Mouse (Mus musculus) midbrain, embryonic 15.5 days (tissue): ENCODE results near the gene Scgb1b27. TPM values are rescaled to one million over a fixed set of nuclear protein-coding genes. Genes with fewer than 3 reads are reported as not detected.
"Not testable (repeated sequence)": the region's sequence is repeated elsewhere in the genome, so short reads cannot be mapped to it uniquely, and the experiment has no call there.

Experiments
- ATAC-seq: fragments of 200-750 bp; cut with Nextera tagmentation; replicated peaks from 2 replicates; pipeline ENCODE4 v1.8.0; 2017; ENCODE audit warnings: moderate TSS enrichment
- H3K27ac ChIP-seq: fragments of 300-500 bp; sonication (generic); 2 replicates; pipeline ENCODE4 v1.5.1; 2015; ENCODE audit warnings: mild to moderate bottlenecking, inconsistent platforms
- H3K27me3 ChIP-seq: fragments of 300-500 bp; sonication (generic); replicated peaks from 2 replicates; pipeline ENCODE4 v1.6.1; 2015; ENCODE audit warnings: inconsistent platforms
- H3K36me3 ChIP-seq: fragments of 300-500 bp; sonication (generic); replicated peaks from 2 replicates; pipeline ENCODE4 v1.6.1; 2015; ENCODE audit warnings: inconsistent platforms
- H3K4me1 ChIP-seq: fragments of 300-500 bp; sonication (generic); 2 replicates; pipeline ENCODE4 v1.6.1; 2015; ENCODE audit warnings: inconsistent platforms
- H3K4me2 ChIP-seq: fragments of 300-500 bp; sonication (generic); 2 replicates; pipeline ENCODE4 v1.6.1; 2015; ENCODE audit warnings: inconsistent platforms, mild to moderate bottlenecking, moderate library complexity
- H3K4me3 ChIP-seq: fragments of 300-500 bp; sonication (generic); 2 replicates; pipeline ENCODE4 v1.5.1; 2015; ENCODE audit warnings: mild to moderate bottlenecking, inconsistent platforms
- H3K9ac ChIP-seq: fragments of 300-500 bp; sonication (generic); 2 replicates; pipeline ENCODE4 v1.6.1; 2015; ENCODE audit warnings: mild to moderate bottlenecking, inconsistent platforms
- H3K9me3 ChIP-seq: fragments of 300-500 bp; sonication (generic); 2 replicates; pipeline ENCODE4 v1.6.1; 2016; ENCODE audit warnings: inconsistent platforms
- WGBS: fragments of 180-500 bp; shearing (Covaris S2); methylation state at CpG from one replicate; pipeline ENCODE4 v1.1.7; 2015; ENCODE audit warnings: mixed read lengths; 5-methylcytosine and 5-hydroxymethylcytosine counted together
- polyA plus RNA-seq: library from polyadenylated mRNA; unstranded; fragments of >200 nt; fragmentation: Nextera tagmentation; extraction: Ambion mirVana; gene quantifications from 2 replicates; pipeline ENCODE4 v1.2.1, GENCODE M21; 2015

The Scgb1b27 gene
- polyA plus RNA-seq = not detected in 2 replicates

DNA sequence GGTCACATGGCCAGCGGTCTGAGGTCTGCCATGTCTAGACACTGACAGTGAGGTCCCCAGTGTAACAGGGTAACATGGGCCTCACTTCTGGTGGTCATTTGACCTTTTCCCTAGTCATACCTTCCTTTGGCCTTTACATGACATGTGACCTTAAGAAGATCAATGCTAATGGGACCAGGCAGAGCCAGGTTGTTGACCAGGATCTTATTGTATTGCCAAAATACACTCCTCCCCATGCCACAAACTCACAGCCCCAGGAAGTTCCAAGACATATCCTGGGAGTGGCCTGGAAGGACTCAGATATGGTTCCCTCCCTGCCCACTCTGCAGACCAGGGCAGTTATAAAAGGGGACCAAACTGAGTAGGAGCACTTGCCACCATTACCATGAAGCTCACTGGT lies at the start of gene Scgb1b27:
Gene Scgb1b27 (plus strand): TSS at position 301 of the 400 bp plus-strand sequence.
- not testable (repeated sequence) for ATAC-seq, H3K27me3 ChIP-seq, H3K27ac ChIP-seq, H3K9ac ChIP-seq, H3K36me3 ChIP-seq, H3K4me2 ChIP-seq, H3K4me1 ChIP-seq, H3K4me3 ChIP-seq
- WGBS = 86% methylated on average over 1 of the region's 1 CpGs
- H3K9me3 ChIP-seq = peaks cover 12% of the 10 kb centered on the region

DNA sequence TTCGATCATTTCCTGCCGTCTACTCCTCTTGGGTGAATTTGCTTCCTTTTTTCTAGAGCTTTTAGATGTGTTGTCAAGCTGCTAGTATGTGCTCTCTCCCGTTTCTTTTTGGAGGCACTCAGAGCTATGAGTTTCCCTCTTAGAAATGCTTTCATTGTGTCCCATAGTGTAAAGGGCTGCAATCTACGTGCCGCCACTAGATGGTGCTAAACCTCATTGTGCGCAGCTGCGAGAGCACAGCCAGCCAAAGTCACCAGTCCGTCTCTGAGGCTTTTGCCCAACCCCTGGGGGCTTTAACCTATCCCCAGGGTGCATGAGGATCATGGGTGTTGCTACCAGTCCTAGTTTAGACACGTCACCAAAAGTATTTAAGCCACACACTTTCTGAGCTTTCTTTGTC lies 39.0 kb upstream of the Scgb1b27 start:
- not testable (repeated sequence) for ATAC-seq

DNA sequence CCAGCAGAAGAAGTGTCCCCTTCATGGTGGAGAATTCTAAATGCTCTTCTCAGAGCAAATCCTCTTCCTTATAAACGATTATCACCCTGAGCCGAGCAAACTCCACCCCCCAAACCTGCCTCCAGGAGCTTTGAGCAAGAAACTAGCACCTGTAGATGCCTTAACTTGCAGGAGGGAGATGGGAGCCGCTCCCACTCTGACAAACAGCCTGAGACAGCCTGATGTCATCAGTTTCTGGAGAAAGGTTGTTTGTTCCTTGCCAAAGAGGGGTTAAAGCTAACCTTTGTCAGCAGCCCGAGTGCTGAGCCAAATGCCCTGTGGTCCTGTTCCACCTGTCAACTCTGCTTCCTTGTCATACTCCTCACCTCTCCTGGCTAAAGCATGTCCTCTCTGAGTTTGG lies 7.4 kb upstream of the Scgb1b27 start, which contains the start of gene Scgb2b27:
Gene Scgb2b27 (minus strand): TSS at position 101 of the 400 bp plus-strand sequence.
- no peak within 1 kb of the TSS for H3K4me2 ChIP-seq
- H3K4me3 ChIP-seq = no peak within 1 kb of the TSS
- H3K36me3 ChIP-seq = no peaks in the 10 kb centered on the region
- H3K27ac ChIP-seq = no peak within 1 kb of the TSS
- H3K9ac ChIP-seq = no peak within 1 kb of the TSS
- no peaks in the 10 kb centered on the region for H3K27me3 ChIP-seq
- H3K9me3 ChIP-seq = 0 out of 2 replicates have a peak, but pooled peaks cover 18% of the 10 kb centered on the region
- WGBS = 68% methylated on average over 4 of the region's 4 CpGs
- no peak for ATAC-seq
- H3K4me1 ChIP-seq = no peaks in the 10 kb centered on the region

More for the DNA sequence above, 39.0 kb upstream of the Scgb1b27 start:
- H3K27ac ChIP-seq, H3K9ac ChIP-seq, H3K4me1 ChIP-seq, H3K27me3 ChIP-seq, H3K36me3 ChIP-seq, H3K4me2 ChIP-seq, H3K4me3 ChIP-seq: not testable (repeated sequence)
- WGBS = 34% methylated on average over 8 of the region's 9 CpGs
- peaks cover 11% of the 10 kb centered on the region for H3K9me3 ChIP-seq

DNA sequence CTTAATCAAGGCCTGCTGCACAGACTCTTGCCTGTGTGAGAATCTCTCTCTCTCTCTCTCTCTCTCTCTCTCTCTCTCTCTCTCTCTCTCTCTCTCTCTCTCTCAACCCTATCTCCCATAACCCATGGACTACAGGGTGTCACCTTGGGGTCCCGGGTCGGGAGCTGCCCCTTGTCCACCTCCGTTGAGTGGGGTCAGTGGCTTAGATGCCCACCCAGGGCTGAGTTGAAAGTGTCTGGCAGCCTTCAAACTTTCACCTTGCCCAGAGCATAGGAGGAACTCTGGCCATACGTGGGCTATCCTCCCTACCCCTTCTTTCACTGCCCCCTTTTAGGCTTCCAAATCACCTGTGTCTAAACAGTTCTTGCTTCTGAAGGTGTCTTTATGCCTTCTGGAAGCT lies 4.4 kb downstream of the Scgb1b27 start:
- no peak for ATAC-seq
- H3K4me1 ChIP-seq = no peaks in the 10 kb centered on the region
- H3K36me3 ChIP-seq = no peaks in the 10 kb centered on the region
- WGBS = 87% methylated on average over 4 of the region's 4 CpGs
- H3K27ac ChIP-seq = no peak overlapping the region
- no peak overlapping the region for H3K9ac ChIP-seq
- peaks cover 8% of the 10 kb centered on the region; the same call in 1 of the 2 replicates for H3K9me3 ChIP-seq
- H3K27me3 ChIP-seq = no peaks in the 10 kb centered on the region
- H3K4me3 ChIP-seq = no peak overlapping the region
- no peak overlapping the region for H3K4me2 ChIP-seq

DNA sequence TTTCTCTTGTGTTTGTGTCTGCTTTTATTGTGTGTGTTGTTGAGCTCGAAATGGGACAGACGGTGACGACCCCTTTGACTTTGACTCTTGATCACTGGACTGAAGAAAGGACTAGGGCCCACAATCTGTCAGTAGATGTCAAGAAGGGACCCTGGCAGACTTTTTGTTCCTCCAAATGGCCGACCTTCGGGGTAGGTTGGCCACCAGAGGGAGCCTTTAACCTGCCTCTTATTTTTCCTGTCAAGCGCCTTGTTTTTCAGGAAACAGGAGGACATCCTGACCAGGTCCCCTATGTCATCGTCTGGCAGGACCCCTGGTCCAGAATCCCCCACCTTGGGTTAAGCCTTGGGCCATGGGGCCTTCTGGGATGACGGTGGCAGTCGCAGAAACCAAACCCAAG lies 5.9 kb downstream of the Scgb1b27 start:
- not testable (repeated sequence) for ATAC-seq

DNA sequence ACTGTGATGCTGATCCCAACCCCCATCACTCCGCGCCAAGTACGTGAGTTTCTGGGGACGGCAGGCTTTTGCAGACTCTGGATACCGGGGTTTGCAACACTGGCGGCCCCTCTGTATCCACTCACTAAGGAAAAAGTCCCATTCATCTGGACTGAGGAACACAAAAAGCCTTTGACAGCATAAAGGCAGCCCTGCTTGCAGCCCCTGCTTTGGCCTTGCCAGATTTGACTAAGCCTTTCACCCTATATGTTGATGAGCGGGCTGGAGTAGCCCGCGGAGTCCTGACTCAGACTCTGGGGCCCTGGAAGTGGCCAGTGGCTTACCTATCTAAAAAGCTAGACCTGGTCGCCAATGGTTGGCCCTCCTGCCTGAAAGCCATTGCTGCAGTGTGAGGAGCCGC lies 8.7 kb downstream of the Scgb1b27 start:
- Histone ChIP-seq H3K27ac (no peak overlapping the region), H3K36me3 (no peaks in the 10 kb centered on the region), H3K4me1 (no peaks in the 10 kb centered on the region), H3K27me3 (no peaks in the 10 kb centered on the region), H3K9me3 (peaks cover 6% of the 10 kb centered on the region; the same call in 1 of the 2 replicates), H3K4me2 (no peak overlapping the region), H3K4me3 (no peak overlapping the region), H3K9ac (no peak overlapping the region)
- 93% methylated on average over 11 of the region's 11 CpGs for WGBS
- no peak for ATAC-seq

More for the DNA sequence above, 5.9 kb downstream of the Scgb1b27 start:
- not testable (repeated sequence) for H3K27me3 ChIP-seq, H3K36me3 ChIP-seq, H3K9me3 ChIP-seq, H3K27ac ChIP-seq, H3K4me3 ChIP-seq, H3K4me1 ChIP-seq, H3K9ac ChIP-seq, H3K4me2 ChIP-seq
- 92% methylated on average over 9 of the region's 9 CpGs for WGBS

DNA sequence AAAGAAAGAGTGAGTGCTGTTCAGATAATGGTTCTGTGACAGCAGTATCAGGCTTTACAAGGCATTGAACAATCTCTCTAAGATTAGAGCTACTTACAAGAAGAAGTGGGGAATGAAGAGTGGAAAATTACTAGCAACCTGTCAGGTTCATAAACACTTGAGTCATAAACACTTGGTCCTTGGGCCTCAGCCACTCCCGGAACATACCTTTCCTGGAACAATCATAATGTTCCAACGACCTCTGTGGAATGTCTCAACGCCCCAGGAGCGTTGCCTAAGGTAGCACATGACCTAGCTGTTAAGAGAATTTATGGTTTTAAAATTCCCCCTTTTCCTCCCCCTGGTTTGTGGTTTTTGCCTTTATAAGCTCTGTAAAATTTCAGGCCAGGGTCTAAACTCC lies 13.3 kb downstream of the Scgb1b27 start:
- not testable (repeated sequence) for H3K27me3 ChIP-seq, H3K4me3 ChIP-seq, H3K4me2 ChIP-seq, ATAC-seq, H3K36me3 ChIP-seq, H3K27ac ChIP-seq, H3K9ac ChIP-seq, H3K4me1 ChIP-seq
- peaks cover 13% of the 10 kb centered on the region for H3K9me3 ChIP-seq
- 89% methylated on average over 4 of the region's 4 CpGs for WGBS

DNA sequence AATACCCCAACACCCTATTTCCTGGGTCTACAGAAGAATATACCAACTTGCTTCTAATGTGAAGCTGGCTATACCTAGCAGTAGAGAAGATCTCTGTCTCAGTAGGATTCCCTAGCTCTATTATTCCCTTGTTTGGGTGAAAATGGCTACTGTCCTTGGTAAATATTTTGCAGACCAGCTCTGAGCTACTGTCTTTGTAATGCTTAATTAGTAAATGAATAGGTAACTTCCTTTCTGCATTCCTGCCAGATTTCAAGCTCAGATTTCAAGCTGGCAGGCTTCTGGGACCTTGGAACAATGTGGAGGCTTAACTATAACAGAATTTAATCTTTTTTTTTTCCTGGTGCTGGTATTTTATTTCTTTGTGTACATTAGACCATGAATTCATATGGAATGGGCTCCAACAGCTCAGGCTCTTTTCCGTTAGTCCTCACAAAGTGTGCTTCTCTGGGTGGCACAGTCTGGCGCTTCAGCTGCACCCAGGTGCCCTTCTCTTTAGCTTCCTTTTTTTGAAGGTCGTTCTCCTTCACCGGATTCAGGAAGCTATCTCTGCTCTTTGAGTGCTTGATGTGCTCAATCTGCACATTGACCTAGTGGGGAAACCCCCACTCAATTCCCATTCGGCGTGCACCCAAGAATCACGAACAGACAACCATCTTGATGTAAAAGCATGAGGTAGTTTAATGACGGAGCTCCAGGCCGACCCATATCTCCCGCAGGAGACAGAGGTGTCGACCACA lies 15.0 kb downstream of the Scgb1b27 start:
- not testable (repeated sequence) for H3K4me2 ChIP-seq
- WGBS = 89% methylated on average over 11 of the region's 11 CpGs

DNA sequence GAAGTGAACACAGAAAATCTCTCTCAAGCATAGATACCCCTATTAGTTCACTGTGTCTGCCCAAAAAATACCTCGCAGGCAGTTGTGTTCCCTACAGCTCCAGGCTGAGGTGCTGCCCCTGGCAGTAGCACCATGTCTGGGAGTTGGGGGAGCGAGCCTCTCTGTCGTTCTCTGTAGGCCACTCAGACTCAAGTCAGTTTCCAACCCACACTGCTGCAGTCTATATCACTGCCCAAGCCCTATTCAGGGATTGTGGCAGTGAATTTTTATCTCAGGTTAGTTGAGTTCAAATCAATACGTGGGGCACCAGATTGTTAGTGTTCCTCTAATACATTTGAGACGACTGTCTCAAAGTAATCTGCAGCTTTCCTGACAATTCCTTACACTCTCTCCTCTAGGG lies 46.8 kb downstream of the Scgb1b27 start:
- not testable (repeated sequence) for H3K9me3 ChIP-seq, H3K27ac ChIP-seq, H3K36me3 ChIP-seq, ATAC-seq, H3K4me1 ChIP-seq, H3K4me3 ChIP-seq, H3K4me2 ChIP-seq, H3K27me3 ChIP-seq, H3K9ac ChIP-seq
- WGBS = 76% methylated on average over 5 of the region's 5 CpGs

More for the DNA sequence above, 15.0 kb downstream of the Scgb1b27 start:
- not testable (repeated sequence) for H3K36me3 ChIP-seq, H3K4me3 ChIP-seq, ATAC-seq, H3K27me3 ChIP-seq, H3K27ac ChIP-seq, H3K4me1 ChIP-seq, H3K9ac ChIP-seq
- H3K9me3 ChIP-seq = peaks cover 17% of the 10 kb centered on the region

Other genes with a start within 250 kb of the Scgb1b27 start
- not detected in 2 replicates for gene Scgb2b26, start 76.4 kb upstream of the Scgb1b27 start, polyA plus RNA-seq
- gene Scgb2b27, start 7.5 kb upstream of the Scgb1b27 start, polyA plus RNA-seq = not detected in 2 replicates
- gene Scgb1b30, start 73.9 kb downstream of the Scgb1b27 start, polyA plus RNA-seq = not detected in 2 replicates
- gene Wtip, start 111.8 kb downstream of the Scgb1b27 start, polyA plus RNA-seq = 4.3 and 6.4 TPM in 2 replicates
- gene Uba2, start 148.1 kb downstream of the Scgb1b27 start, polyA plus RNA-seq = 169 and 180 TPM in 2 replicates
- 80.2 and 86.5 TPM in 2 replicates for gene Pdcd2l, start 175.2 kb downstream of the Scgb1b27 start, polyA plus RNA-seq
- gene Gpi1, start 208.9 kb downstream of the Scgb1b27 start, polyA plus RNA-seq = 245 and 254 TPM in 2 replicates
- gene Gm6096, start 229.6 kb downstream of the Scgb1b27 start, polyA plus RNA-seq = 0.72 TPM in 1 of 2 replicates, not detected in the other